Mouse (Mus musculus) MEL (cell line): Measurements from ENCODE around the gene Ccdc96. TPM values are rescaled to one million over a fixed set of nuclear protein-coding genes. Genes with fewer than 3 reads are reported as not detected.
A peak's percentile ranks its signal among the peaks of the same experiment; 100 is the strongest.

Source experiments
- DNase-seq: peaks from one replicate; pipeline ENCODE4 v3.0.0; 2011; ENCODE audit warnings: low read depth, low spot score
- H3K27ac ChIP-seq: 2 replicates; pipeline ENCODE4 v1.5.1; 2012; ENCODE audit warnings: low read depth, mild to moderate bottlenecking, control low read depth, low read length, moderate library complexity; ENCODE audit not compliant: control insufficient read depth
- H3K27me3 ChIP-seq, 2 experiments: fragments of 150-350 bp in 1 of 2; sonication (generic) in 1 of 2; 2 replicates each; pipeline ENCODE4 v1.6.1; 2012; ENCODE audit warnings: low read length in 2 of 2, mild to moderate bottlenecking in 2 of 2, improper control_type of control experiment in 1 of 2, moderate library complexity in 1 of 2; ENCODE audit not compliant: insufficient read depth in 2 of 2, control insufficient read depth in 1 of 2
- H3K36me3 ChIP-seq, 2 experiments: 2 replicates each; pipeline ENCODE4 v1.6.1; 2012 to 2014; ENCODE audit warnings: low read length in 2 of 2, improper control_type of control experiment in 1 of 2, inconsistent platforms in 1 of 2, mild to moderate bottlenecking in 1 of 2; ENCODE audit not compliant: insufficient read depth in 2 of 2, control insufficient read depth in 1 of 2
- H3K4me1 ChIP-seq, 2 experiments: fragments of 150-350 bp in 1 of 2; sonication (generic) in 1 of 2; 2 replicates each; pipeline ENCODE4 v1.6.1; 2012; ENCODE audit warnings: low read length in 2 of 2, improper control_type of control experiment in 1 of 2, mild to moderate bottlenecking in 1 of 2; ENCODE audit not compliant: insufficient read depth in 2 of 2, control insufficient read depth in 1 of 2
- H3K4me3 ChIP-seq, 2 experiments: fragments of 150-350 bp in 1 of 2; sonication (generic) in 1 of 2; 2 replicates each; pipeline ENCODE4 v1.5.1; 2012; ENCODE audit warnings: low read depth in 2 of 2, low read length in 2 of 2, mild to moderate bottlenecking in 2 of 2, moderate library complexity in 2 of 2, control low read depth in 1 of 2, improper control_type of control experiment in 1 of 2; ENCODE audit not compliant: control insufficient read depth in 1 of 2, insufficient read depth in 1 of 2
- H3K79me2 ChIP-seq: 2 replicates; pipeline ENCODE4 v1.6.1; 2012; ENCODE audit warnings: mild to moderate bottlenecking, low read length, moderate library complexity; ENCODE audit not compliant: control insufficient read depth, poor library complexity, insufficient read depth
- H3K9ac ChIP-seq: 2 replicates; pipeline ENCODE4 v1.6.1; 2012; ENCODE audit warnings: low read depth, mild to moderate bottlenecking, control low read depth, low read length, moderate library complexity; ENCODE audit not compliant: control insufficient read depth, poor library complexity, severe bottlenecking
- H3K9me3 ChIP-seq: fragments of 150-350 bp; sonication (generic); replicated peaks from 2 replicates; pipeline ENCODE4 v1.6.1; 2012; ENCODE audit warnings: mild to moderate bottlenecking, low read length, improper control_type of control experiment, moderate library complexity; ENCODE audit not compliant: insufficient read depth
- CTCF ChIP-seq, 3 experiments: IDR thresholded peaks in 2 of 3; conservative IDR thresholded peaks in 1 of 3; 2 replicates each; pipeline ENCODE4 v1.5.1; 2011 to 2012; ENCODE audit warnings: low read length in 3 of 3, low read depth in 2 of 3, mild to moderate bottlenecking in 2 of 3, improper control_type of control experiment in 1 of 3, inconsistent platforms in 1 of 3, mixed read lengths in 1 of 3, moderate library complexity in 1 of 3; ENCODE audit not compliant: control insufficient read depth in 1 of 3, insufficient read depth in 1 of 3, poor library complexity in 1 of 3, severe bottlenecking in 1 of 3
- E2F4 ChIP-seq: IDR thresholded peaks from 2 replicates; pipeline ENCODE4 v1.6.1; 2011; ENCODE audit warnings: low read depth, low read length, improper control_type of control experiment, borderline replicate concordance
- ELF1 ChIP-seq: IDR thresholded peaks from 2 replicates; pipeline ENCODE4 v1.6.1; 2014; ENCODE audit warnings: low read depth, mild to moderate bottlenecking, inconsistent platforms, low read length, improper control_type of control experiment, moderate library complexity
- EP300 ChIP-seq, 2 experiments: IDR thresholded peaks; 2 replicates each; pipeline ENCODE4 v1.6.1; 2011; ENCODE audit warnings: improper control_type of control experiment in 2 of 2, low read length in 2 of 2, low read depth in 1 of 2, mild to moderate bottlenecking in 1 of 2
- ETS1 ChIP-seq: IDR thresholded peaks from 2 replicates; pipeline ENCODE4 v1.6.1; 2012; ENCODE audit warnings: low read depth, mild to moderate bottlenecking, inconsistent platforms, low read length, improper control_type of control experiment, moderate library complexity
- GABPA ChIP-seq: IDR thresholded peaks from 2 replicates; pipeline ENCODE4 v1.6.1; 2012; ENCODE audit warnings: low read depth, mild to moderate bottlenecking, inconsistent platforms, low read length, improper control_type of control experiment, moderate library complexity
- GATA1 ChIP-seq: IDR thresholded peaks from 2 replicates; pipeline ENCODE4 v1.6.1; 2011; ENCODE audit warnings: low read depth, low read length, improper control_type of control experiment
- JUND ChIP-seq: IDR thresholded peaks from 2 replicates; pipeline ENCODE4 v1.6.1; 2011; ENCODE audit warnings: low read depth, mild to moderate bottlenecking, improper control_type of control experiment, low read length
- KAT2A ChIP-seq: conservative IDR thresholded peaks from 2 replicates; pipeline ENCODE4 v1.6.1; 2012; ENCODE audit warnings: low read depth, low read length, improper control_type of control experiment, inconsistent platforms
- MAFK ChIP-seq: IDR thresholded peaks from 2 replicates; pipeline ENCODE4 v1.6.1; 2011; ENCODE audit warnings: low read depth, mild to moderate bottlenecking, low read length, improper control_type of control experiment, borderline replicate concordance
- MAX ChIP-seq: IDR thresholded peaks from 2 replicates; pipeline ENCODE4 v1.6.1; 2011; ENCODE audit warnings: low read length, improper control_type of control experiment
- MAZ ChIP-seq: IDR thresholded peaks from 2 replicates; pipeline ENCODE4 v1.6.1; 2012; ENCODE audit warnings: low read depth, mild to moderate bottlenecking, inconsistent platforms, low read length, improper control_type of control experiment
- MEF2A ChIP-seq: IDR thresholded peaks from 2 replicates; pipeline ENCODE4 v1.6.1; 2014; ENCODE audit warnings: low read depth, mild to moderate bottlenecking, inconsistent platforms, low read length, improper control_type of control experiment; ENCODE audit not compliant: poor library complexity, insufficient replicate concordance, severe bottlenecking; ENCODE audit errors: extremely low read depth
- MXI1 ChIP-seq: IDR thresholded peaks from 2 replicates; pipeline ENCODE4 v1.6.1; 2011; ENCODE audit warnings: mild to moderate bottlenecking, low read depth, low read length, improper control_type of control experiment
- MYB ChIP-seq: IDR thresholded peaks from 2 replicates; pipeline ENCODE4 v1.6.1; 2011; ENCODE audit warnings: mild to moderate bottlenecking, low read depth, low read length, improper control_type of control experiment
- MYC ChIP-seq: IDR thresholded peaks from 2 replicates; pipeline ENCODE4 v1.6.1; 2011; ENCODE audit warnings: low read depth, mild to moderate bottlenecking, low read length, improper control_type of control experiment, moderate library complexity
- NELFE ChIP-seq: IDR thresholded peaks from 2 replicates; pipeline ENCODE4 v1.6.1; 2011; ENCODE audit warnings: low read depth, low read length, improper control_type of control experiment
- NRF1 ChIP-seq: IDR thresholded peaks from 2 replicates; pipeline ENCODE4 v1.6.1; 2014; ENCODE audit warnings: low read depth, mild to moderate bottlenecking, inconsistent platforms, low read length, improper control_type of control experiment, moderate library complexity; ENCODE audit not compliant: poor library complexity, insufficient read depth, severe bottlenecking
- POLR2AphosphoS2 ChIP-seq: IDR thresholded peaks from 2 replicates; pipeline ENCODE4 v1.6.1; 2011; ENCODE audit warnings: low read length, improper control_type of control experiment
- POLR2AphosphoS5 ChIP-seq: IDR thresholded peaks from 2 replicates; pipeline ENCODE4 v1.6.1; 2012; ENCODE audit warnings: low read depth, borderline replicate concordance, mild to moderate bottlenecking, inconsistent platforms, low read length, moderate library complexity, mixed read lengths
- SMC3 ChIP-seq: IDR thresholded peaks from 2 replicates; pipeline ENCODE4 v1.6.1; 2011; ENCODE audit warnings: low read depth, low read length, improper control_type of control experiment
- TAL1 ChIP-seq: IDR thresholded peaks from 2 replicates; pipeline ENCODE4 v1.6.1; 2012; ENCODE audit warnings: mild to moderate bottlenecking, inconsistent platforms, low read length, moderate library complexity, mixed read lengths
- USF1 ChIP-seq: IDR thresholded peaks from 2 replicates; pipeline ENCODE4 v1.6.1; 2014; ENCODE audit warnings: low read depth, mild to moderate bottlenecking, inconsistent platforms, low read length, improper control_type of control experiment, moderate library complexity
- USF2 ChIP-seq, 2 experiments: IDR thresholded peaks; 2 replicates each; pipeline ENCODE4 v1.6.1; 2011 to 2012; ENCODE audit warnings: improper control_type of control experiment in 2 of 2, low read length in 2 of 2, borderline replicate concordance in 1 of 2, inconsistent platforms in 1 of 2, low read depth in 1 of 2, mild to moderate bottlenecking in 1 of 2; ENCODE audit not compliant: insufficient read depth in 1 of 2
- ZC3H11A ChIP-seq: IDR thresholded peaks from 2 replicates; pipeline ENCODE4 v1.6.1; 2012; ENCODE audit warnings: low read depth, mild to moderate bottlenecking, inconsistent platforms, low read length, improper control_type of control experiment
- ZNF384 ChIP-seq: IDR thresholded peaks from 2 replicates; pipeline ENCODE4 v1.6.1; 2012; ENCODE audit warnings: low read depth, mild to moderate bottlenecking, inconsistent platforms, low read length, improper control_type of control experiment
- polyA plus RNA-seq, 2 experiments: library from polyadenylated mRNA; stranded (reverse) in 1 of 2; unstranded in 1 of 2; fragments of >175 nt in 1 of 2; fragments of >200 nt in 1 of 2; gene quantifications; 2 replicates each; pipeline versions ENCODE4 v1.2.1 to v1.2.4; 2012; ENCODE audit warnings: low replicate concordance in 2 of 2, low read depth in 1 of 2; ENCODE audit not compliant: insufficient read length in 2 of 2, insufficient read depth in 1 of 2, missing spikeins in 1 of 2
- total RNA-seq: library from RNA; depleted of rRNA; stranded (reverse); fragments of 300-350 nt; gene quantifications from 2 replicates; pipeline ENCODE4 v1.2.3, GENCODE M21; 2012

Ccdc96 gene
- total and polyA plus RNA-seq, 3 experiments = 0.31 to 0.64 TPM; not detected in 1

- Histone ChIP-seq H3K4me3 (no peak overlapping the region), H3K27me3 (no peaks in the 10 kb centered on the region), H3K9ac (no peak overlapping the region), H3K27ac (no peak overlapping the region), H3K79me2 (no peaks in the 10 kb centered on the region), H3K4me1 (no peaks in the 10 kb centered on the region), H3K36me3 (no peaks in the 10 kb centered on the region), H3K9me3 (no peaks in the 10 kb centered on the region)
- DNase-seq = no peak
- no peak for TF ChIP-seq ETS1
Observed at GRCm38 (mm10) chr5:36452821-36453220, 31.6 kb upstream of the Ccdc96 start.

GRCm38 (mm10) chr5:36457706-36458105 lies 26.7 kb upstream of the Ccdc96 start:
- Histone ChIP-seq H3K4me3 (no peak overlapping the region), H3K36me3 (no peaks in the 10 kb centered on the region), H3K9ac (no peak overlapping the region), H3K27ac (no peak overlapping the region), H3K9me3 (no peaks in the 10 kb centered on the region), H3K4me1 (no peaks in the 10 kb centered on the region), H3K79me2 (no peaks in the 10 kb centered on the region), H3K27me3 (no peaks in the 10 kb centered on the region)
- no peak for DNase-seq
- no peak for TF ChIP-seq ZC3H11A
- no peak for TF ChIP-seq EP300 (IDR thresholded peaks at IDR 0.05; ENCODE audit: low read depth in 1 of 2, low read length in 2 of 2)
- TF ChIP-seq MAFK = no peak
- TF ChIP-seq TAL1 = no peak
- no peak for TF ChIP-seq NRF1
- no peak for TF ChIP-seq USF1
- no peak for TF ChIP-seq MYB
- no peak for TF ChIP-seq MYC
- TF ChIP-seq JUND = no peak
- no peak for TF ChIP-seq NELFE
- no peak for TF ChIP-seq MXI1
- no peak for TF ChIP-seq E2F4
- TF ChIP-seq SMC3 = no peak
- TF ChIP-seq ZNF384 = no peak

GRCm38 (mm10) chr5:36458926-36459325 lies 25.5 kb upstream of the Ccdc96 start:
- H3K9me3 ChIP-seq = no peaks in the 10 kb centered on the region
- H3K4me1 ChIP-seq = peaks cover 0 to 10% of the 10 kb centered on the region in 2 experiments; a peak in 2 of 4 replicates
- H3K27me3 ChIP-seq = no peaks in the 10 kb centered on the region
- DNase-seq = peak; percentile 82
- no peaks in the 10 kb centered on the region for H3K79me2 ChIP-seq
- no peak overlapping the region for H3K27ac ChIP-seq
- no peak overlapping the region for H3K4me3 ChIP-seq
- H3K9ac ChIP-seq = no peak overlapping the region
- peaks cover 0 to 3% of the 10 kb centered on the region in 2 experiments; a peak in 2 of 4 replicates for H3K36me3 ChIP-seq
- TF ChIP-seq CTCF (IDR thresholded peaks at IDR 0.05 in 2 of 3, conservative IDR thresholded peaks at IDR 0.05 in 1 of 3; ENCODE audit: control insufficient read depth in 1 of 3, insufficient read depth in 1 of 3, low read depth in 2 of 3, low read length in 3 of 3, poor library complexity in 1 of 3, severe bottlenecking in 1 of 3) = peak; percentile 83 to 94 (median 86)
- TF ChIP-seq SMC3 = peak; percentile 92
- TF ChIP-seq MYB = no peak
- no peak for TF ChIP-seq GABPA
- no peak for TF ChIP-seq MEF2A
- no peak for TF ChIP-seq KAT2A
- no peak for TF ChIP-seq POLR2AphosphoS5
- no peak for TF ChIP-seq MAX
- no peak for TF ChIP-seq POLR2AphosphoS2
- TF ChIP-seq MAZ = peak; percentile 67; the same call in 1 of the 2 replicates
- TF ChIP-seq USF1 = no peak
- TF ChIP-seq ZNF384 = no peak
- no peak for TF ChIP-seq JUND
- no peak for TF ChIP-seq USF2 (IDR thresholded peaks at IDR 0.05; ENCODE audit: borderline replicate concordance in 1 of 2, insufficient read depth in 1 of 2, low read depth in 1 of 2, low read length in 2 of 2)
- no peak for TF ChIP-seq MAFK
- no peak for TF ChIP-seq ELF1
- no peak for TF ChIP-seq GATA1
- no peak for TF ChIP-seq NRF1
